Mouse (Mus musculus) inflammation-experienced regulatory T-cells, adult 6 months (primary cell): ENCODE measurements around the gene Qrich1. TPM values are rescaled to one million over a fixed set of nuclear protein-coding genes. Genes with fewer than 3 reads are reported as not detected.

Experiments
- ATAC-seq: one replicate; pipeline ENCODE4 v1.8.0; 2017
- polyA plus RNA-seq, 3 experiments: library from polyadenylated mRNA; unstranded; fragments of 100-300 nt; shearing (Covaris generic); gene quantifications; one replicate each; pipeline ENCODE4 v1.2.1; 2017

Gene Qrich1
- polyA plus RNA-seq, 3 experiments from 2014 or later = 68.0 to 91.8 (median 70.4) TPM

GRCm38 (mm10) chr9:108493246-108493645 is 23.4 kb upstream of the Qrich1 start:
- no peak for ATAC-seq

DNA sequence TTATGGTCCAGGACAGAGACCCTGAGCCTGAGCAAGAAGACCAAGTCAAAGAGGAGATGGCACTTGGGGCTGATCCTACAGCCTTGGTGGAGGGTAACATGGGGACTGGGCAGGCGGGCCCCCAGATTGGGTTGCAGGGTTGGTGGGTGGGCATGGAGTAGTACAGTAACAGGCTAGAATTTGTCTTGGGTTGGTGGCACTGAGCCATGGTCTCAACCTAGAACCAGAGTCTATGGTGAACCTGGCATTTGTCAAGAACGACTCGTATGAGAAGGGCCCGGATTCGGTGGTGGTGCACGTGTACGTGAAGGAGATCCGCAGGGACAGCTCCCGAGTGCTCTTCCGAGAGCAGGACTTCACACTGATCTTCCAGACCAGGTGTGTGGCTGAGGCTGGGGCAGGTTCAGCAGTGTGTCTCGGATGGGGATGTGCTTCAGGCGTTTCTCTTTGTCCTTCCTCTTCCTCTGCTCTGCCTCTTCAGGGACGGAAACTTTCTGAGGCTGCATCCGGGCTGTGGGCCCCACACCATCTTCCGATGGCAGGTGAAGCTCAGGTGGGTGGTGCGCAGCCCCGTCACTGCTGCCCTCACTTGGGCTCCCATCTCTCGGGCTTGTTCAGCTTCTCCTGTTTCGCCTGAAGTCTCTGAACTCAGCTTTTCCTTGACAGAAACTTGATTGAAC is 22.3 kb upstream of the Qrich1 start:
- no peak for ATAC-seq

DNA sequence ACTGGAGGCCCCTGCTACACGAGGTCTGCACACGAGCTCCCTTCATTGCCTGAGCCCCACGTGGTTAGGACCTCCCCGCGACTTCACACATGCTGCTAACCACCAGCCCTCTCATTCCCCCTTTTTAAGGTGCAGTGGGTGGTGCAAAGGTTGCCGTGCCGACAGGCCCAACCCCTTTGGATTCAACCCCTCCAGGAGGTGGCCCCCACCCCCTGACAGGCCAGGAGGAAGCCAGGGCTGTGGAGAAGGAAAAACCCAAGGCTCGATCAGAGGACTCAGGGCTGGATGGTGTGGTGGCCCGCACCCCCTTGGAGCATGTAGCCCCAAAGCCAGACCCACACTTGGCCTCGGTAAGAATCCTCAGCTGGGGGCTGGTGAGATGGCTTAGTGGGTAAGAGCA is 21.7 kb upstream of the Qrich1 start:
- ATAC-seq = no peak

- ATAC-seq = no peak
Observed at GRCm38 (mm10) chr9:108499231-108499630, 17.4 kb upstream of the Qrich1 start.

DNA sequence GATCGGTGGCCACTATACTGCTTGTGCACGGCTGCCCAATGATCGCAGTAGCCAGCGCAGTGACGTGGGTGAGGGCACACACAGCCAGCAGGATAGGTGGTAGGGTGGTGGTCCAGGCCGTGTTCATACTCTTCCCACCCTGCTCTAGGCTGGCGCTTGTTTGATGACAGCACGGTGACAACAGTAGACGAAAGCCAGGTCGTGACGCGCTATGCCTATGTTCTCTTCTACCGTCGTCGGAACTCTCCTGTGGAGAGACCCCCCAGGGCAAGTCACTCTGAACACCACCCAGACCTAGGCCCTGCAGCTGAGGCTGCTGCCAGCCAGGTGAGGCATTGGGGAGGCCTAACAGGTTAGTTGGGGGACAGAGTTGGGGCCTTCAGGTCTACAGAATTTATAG is 16.7 kb upstream of the Qrich1 start:
- ATAC-seq = no peak

DNA sequence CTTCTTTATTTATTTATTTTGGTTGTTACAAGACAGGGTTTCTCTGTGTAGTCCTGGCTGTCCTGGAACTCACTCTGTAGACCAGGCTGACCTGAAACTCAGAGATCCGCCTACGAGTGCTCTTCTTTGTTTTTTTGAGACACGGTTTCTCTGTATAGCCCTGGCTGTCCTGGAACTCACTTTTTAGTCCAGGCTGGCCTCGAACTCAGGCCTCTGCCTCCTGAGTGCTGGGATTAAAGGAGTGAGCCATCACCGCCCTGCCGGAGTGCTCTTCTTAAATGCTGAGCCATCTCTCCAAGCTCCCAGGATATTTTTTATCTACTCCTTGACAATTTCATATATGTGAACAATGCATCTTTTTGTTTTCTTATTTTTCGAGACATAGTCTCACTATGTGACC is 9.7 kb upstream of the Qrich1 start:
- no peak for ATAC-seq

DNA sequence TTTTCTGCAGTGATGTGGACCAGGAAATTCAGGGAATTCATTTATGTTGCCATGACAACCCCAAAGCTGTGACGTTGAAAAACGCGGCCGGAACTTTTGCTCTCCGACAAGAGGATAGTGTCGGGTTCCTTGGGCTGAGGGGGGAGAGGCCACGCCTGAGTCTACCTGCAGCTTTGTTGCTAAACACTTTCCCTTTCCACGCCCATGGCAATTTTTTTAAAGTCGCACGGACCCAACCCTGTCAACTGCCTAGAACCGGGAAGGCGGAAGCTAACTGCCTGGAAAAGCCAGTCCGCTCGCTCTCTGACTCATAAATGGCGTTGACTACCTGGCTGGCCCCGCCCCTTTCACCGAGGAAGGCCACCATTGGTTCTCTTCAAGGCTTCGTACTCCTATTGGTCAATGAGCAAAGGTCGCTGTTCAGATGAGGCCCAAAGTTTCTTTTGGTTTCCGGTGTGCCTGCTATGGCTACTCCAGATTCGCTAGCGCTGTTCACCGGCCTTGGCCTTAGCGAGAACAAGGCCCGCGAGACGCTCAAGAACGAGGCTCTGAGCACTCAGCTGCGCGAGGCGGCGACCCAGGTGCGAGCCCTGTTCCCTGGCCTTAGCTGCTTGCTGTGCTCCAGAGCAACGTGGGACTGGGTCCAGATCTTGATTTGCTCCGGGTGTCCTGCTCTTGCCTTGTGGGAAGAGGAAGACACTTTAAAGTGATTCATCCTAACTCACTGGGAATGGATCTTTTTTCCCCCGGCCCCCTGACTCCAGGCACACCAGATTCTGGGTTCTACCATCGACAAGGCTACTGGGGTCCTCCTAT is 8.8 kb upstream of the Qrich1 start, which contains the start of gene Qars:
TSS of gene Qars (plus strand) at position 88 of the 816 bp plus-strand sequence.
- ATAC-seq = peak; percentile 100

GRCm38 (mm10) chr9:108508776-108509175 is 7.8 kb upstream of the Qrich1 start:
- no peak for ATAC-seq

DNA sequence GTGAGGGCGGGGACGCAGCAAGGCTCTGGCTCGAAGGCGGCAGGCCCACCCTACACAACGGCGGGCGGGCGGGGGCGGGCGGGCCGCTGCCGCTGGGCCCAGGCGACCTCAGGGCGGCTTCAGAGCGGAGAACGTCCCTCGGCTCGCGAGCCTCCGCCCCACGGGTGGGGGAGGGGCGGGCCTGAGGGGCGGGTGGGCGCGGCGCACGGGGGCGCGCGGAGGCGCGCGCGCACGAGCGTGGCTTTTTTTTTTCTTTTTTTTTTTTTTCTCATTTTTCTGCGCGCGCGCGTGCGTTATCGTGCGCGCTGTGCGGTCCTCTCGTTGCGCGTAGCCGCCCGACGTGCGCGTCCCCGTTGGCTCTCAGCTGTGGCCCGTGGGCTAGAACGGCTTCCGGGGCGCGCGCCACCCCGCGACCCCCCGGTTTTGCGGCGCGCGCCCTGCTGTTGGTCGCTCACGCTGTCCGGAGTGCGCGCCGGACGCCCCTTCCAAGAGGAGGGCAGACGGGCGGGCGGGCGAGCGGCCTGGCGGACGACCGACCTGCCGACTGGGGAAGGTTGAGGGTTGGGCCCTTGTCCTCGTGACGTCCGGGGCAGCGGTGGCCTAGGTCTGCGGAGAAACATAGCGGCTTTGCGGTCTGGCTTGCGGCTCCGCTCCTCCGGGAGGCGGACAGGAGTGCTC is 786 bp downstream of the Qrich1 start:
- peak; percentile 40 for ATAC-seq

DNA sequence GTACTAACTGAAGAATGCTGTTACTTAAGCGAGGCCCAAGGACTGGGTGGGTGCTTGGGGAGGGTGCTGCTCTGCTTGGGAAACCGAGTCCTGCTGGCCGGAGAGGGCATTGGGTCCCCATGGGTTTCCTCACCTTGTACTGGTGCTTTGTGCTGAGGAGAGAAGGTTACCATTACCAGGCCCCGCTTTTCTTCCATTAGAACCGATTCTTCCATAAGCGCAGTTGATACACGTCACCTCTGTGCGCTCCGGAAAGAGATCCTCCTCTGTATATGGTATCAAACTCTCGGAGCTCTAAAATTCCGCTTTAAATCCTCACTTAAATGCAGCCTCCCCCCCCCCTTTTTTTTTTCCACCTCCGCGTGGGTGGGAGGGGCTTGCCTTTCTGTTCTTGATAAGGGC is 1.3 kb downstream of the Qrich1 start:
- peak; percentile 37 for ATAC-seq

- no peak for ATAC-seq
Observed at GRCm38 (mm10) chr9:108521604-108522003, 5.0 kb downstream of the Qrich1 start.

- no peak for ATAC-seq
Observed at GRCm38 (mm10) chr9:108523341-108523740, 6.7 kb downstream of the Qrich1 start.

GRCm38 (mm10) chr9:108525400-108525799 is 8.8 kb downstream of the Qrich1 start:
- ATAC-seq = no peak

DNA sequence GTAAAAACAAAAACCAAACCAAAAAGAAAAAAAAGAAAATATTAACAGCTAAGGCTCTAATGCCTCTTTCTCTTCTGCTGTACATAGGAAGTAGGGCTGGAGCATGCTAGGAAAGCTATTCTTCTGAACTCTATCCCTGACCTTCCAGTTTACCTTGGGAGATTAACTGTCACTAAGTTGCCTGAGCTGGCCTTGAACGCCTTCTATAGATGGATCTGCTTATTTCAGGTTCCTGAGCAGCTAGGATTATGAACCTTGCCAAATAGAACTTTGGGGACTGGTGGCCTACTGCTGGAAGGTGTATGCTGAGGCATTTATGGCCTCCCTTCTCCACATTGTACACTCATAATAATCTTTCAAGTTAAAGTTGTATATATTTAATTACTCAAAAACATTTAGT is 14.3 kb downstream of the Qrich1 start:
- ATAC-seq = no peak

DNA sequence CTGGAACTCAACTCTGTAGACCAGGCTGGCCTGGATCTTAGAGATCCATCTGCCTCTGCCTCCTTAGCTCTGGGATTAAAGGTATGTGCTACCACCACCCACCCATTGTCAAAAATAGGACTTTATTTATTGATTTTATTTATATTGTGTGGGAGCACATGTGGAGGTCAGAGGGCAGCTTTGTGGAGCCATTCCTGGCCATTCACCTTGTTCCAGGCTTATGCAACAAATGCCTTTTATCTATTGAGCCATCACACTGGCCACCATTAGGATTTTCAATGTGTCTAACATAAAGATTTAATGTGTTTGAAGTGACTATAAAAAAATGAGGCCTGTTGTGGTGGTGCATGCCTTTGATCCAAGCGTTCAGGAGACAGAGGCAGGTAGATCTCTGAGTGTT is 14.9 kb downstream of the Qrich1 start:
- ATAC-seq = no peak

- ATAC-seq = peak; percentile 77
Observed at GRCm38 (mm10) chr9:108540846-108541245, 24.2 kb downstream of the Qrich1 start.

DNA sequence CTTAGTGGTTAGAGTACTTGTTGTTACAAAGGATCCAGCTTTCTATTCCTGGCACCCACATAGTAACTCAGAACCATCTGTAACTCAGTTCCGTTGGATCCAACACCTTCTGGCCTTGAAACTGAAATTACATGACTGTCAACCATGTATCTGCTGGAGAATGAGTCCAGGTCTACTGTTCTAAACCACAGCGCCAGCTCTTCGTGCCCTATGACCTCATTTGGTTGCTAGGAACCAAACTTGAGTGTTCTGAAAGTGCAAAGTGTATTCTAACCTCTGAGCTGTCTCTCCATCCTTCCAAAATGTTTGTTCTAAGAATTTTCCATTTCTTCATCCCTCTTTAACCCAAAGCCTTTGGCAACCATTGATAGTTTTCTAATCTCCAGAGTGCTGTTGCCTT is 29.4 kb downstream of the Qrich1 start:
- ATAC-seq = no peak

GRCm38 (mm10) chr9:108546875-108547274 is 30.3 kb downstream of the Qrich1 start:
- no peak for ATAC-seq

- ATAC-seq = no peak
Observed at GRCm38 (mm10) chr9:108559169-108559568, 42.6 kb downstream of the Qrich1 start.

DNA sequence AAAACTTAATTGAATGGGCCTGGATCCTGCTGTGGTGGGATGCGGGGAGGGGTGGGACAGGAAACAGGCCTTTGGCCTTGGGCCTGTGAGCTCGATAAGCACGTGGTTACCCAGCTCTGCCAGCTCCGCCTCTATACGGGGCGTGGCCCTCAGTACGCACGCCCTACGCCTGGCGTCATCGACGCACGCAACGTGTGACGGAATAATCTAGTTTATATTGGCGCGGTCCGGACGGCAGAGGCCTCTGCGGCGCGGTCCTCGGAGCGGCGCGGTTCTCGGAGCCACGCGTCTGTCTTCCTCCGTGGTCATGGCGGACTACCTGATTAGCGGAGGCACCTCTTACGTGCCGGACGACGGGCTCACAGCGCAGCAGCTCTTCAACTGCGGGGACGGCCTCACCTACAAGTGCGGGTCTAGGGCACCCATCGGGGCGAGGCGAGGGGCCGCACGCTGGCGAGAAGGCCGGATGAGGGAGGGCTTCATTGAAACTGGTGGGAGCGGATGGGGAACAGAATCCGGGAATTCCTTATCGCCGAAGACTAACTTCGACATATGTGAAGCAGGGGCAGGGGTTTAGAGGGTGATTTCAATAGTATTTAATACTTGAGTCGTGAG is 43.7 kb downstream of the Qrich1 start, which contains the start of gene Impdh2:
TSS of gene Impdh2 (plus strand) at position 60 of the 615 bp plus-strand sequence.
- ATAC-seq = peak; percentile 98

GRCm38 (mm10) chr9:108563671-108564070 is 47.1 kb downstream of the Qrich1 start:
- ATAC-seq = no peak

DNA sequence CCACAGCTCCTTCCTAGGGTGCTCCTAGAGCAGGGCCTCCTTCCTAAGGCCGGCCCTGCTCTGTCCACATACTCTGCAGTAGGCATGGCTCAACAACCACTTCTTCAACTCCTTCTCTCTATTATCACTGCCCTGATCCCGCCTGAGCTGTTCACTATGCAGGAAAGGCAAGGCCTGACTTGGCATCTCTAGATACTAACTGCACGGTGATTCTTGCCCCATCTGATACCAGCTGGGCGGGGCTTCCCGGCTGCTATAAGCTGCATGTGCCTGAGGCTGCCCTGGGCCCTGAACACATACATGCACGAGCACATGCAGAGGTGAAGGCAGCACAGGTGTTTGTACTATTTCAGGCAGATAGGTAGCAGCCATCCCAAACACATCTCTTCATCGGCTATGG is 47.5 kb downstream of the Qrich1 start:
- no peak for ATAC-seq
